Mouse (Mus musculus) splenic B cell, adult 2 months (primary cell): Measurements from ENCODE around the gene Supt5.

ENCODE experiments used
- DNase-seq: peaks from one replicate; pipeline ENCODE4 v3.0.0-alpha.2; 2011; ENCODE audit warnings: low read depth, low spot score
- H3K27me3 ChIP-seq: 2 replicates; pipeline ENCODE4 v1.6.1; 2012; ENCODE audit warnings: mild to moderate bottlenecking, low read length, moderate library complexity, mixed read lengths; ENCODE audit not compliant: control insufficient read depth, poor library complexity, insufficient read depth, severe bottlenecking
- H3K36me3 ChIP-seq: 2 replicates; pipeline ENCODE4 v1.6.1; 2012; ENCODE audit warnings: mild to moderate bottlenecking, low read length, moderate library complexity, mixed read lengths; ENCODE audit not compliant: control insufficient read depth, poor library complexity, insufficient read depth, severe bottlenecking

The Supt5 gene

GRCm38 (mm10) chr7:28378769-28379651, 40.5 kb upstream of the Supt5 start:
- peaks cover 19% of the 10 kb centered on the region for H3K36me3 ChIP-seq
- DNase-seq: peak; percentile 98

GRCm38 (mm10) chr7:28378066-28378690, 39.6 kb upstream of the Supt5 start:
- H3K27me3 ChIP-seq: no peaks in the 10 kb centered on the region
- peaks cover 19% of the 10 kb centered on the region for H3K36me3 ChIP-seq
- DNase-seq: peak; percentile 80

More at GRCm38 (mm10) chr7:28378769-28379651, 40.5 kb upstream of the Supt5 start:
- no peaks in the 10 kb centered on the region for H3K27me3 ChIP-seq

GRCm38 (mm10) chr7:28377190-28378065, 38.9 kb upstream of the Supt5 start:
- Histone ChIP-seq H3K27me3 (no peaks in the 10 kb centered on the region), H3K36me3 (peaks cover 19% of the 10 kb centered on the region)
- peak; percentile 56 for DNase-seq

- no peaks in the 10 kb centered on the region for H3K27me3 ChIP-seq
- peak; percentile 93 for DNase-seq
These were observed 37.6 kb upstream of the Supt5 start for GRCm38 (mm10) chr7:28376011-28376771.

DNA sequence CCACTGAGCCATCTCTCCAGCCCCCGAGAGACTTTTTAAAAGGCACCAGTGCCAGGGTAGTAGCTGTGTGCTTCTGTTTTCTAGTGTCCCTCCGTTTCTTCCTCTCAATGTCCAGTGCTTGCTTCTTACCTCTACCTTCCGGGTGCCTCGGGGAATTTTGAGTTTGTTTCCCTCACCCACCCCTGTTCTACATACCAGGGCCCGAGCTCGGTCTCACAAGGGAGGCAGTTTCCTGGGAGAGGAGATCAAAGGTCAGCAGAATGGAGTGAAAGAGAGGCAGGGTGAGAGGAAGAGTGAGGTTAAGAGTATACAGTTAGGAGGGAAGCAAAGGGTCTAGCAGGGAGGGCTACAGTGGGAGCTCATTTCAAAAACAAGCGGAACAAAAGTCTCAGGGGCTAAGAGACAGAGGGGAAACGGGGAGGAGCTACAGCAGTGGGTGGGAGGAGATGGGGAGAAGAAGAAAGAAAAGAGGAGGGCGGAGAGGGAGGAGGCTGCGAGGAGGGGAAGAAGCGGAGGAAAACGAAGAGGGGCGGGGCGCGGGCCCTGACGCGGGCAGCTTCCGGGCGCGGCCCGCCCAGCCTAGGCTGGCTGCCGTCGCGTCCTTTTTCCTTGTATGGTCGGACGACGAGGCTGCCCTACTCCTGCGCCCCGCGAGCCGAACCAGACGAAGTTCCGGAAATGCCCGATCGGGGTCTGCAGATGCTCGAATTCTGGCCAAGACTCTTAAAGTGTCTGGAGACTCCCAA, 36.8 kb upstream of the Supt5 start:
- H3K27me3 ChIP-seq: no peaks in the 10 kb centered on the region
- DNase-seq: peak; percentile 96
- H3K36me3 ChIP-seq: peaks cover 19% of the 10 kb centered on the region

More at GRCm38 (mm10) chr7:28376011-28376771, 37.6 kb upstream of the Supt5 start:
- peaks cover 19% of the 10 kb centered on the region for H3K36me3 ChIP-seq

DNA sequence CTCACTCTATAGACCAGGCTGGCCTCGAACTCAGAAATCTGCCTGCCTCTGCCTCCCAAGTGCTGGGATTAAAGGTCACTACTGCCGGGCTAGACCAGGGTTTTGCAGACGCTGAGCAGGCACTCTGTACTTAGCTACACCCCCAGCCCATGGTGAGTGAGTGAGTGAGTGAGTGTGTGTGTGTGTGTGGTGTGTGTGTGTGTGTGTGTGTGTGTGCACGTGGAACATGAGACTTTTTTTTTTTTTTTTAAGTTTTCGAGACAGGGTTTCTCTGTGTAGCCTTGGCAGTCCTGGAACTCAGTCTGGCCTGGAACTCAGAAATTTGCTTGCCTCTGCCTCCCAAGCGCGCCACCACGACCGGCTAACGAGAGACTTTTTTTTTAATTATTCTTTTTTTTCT, 36.1 kb upstream of the Supt5 start:
- peak; percentile 59 for DNase-seq
- Histone ChIP-seq H3K36me3 (peaks cover 19% of the 10 kb centered on the region), H3K27me3 (no peaks in the 10 kb centered on the region)

- no peaks in the 10 kb centered on the region for H3K27me3 ChIP-seq
- DNase-seq: peak; percentile 47
- H3K36me3 ChIP-seq: peaks cover 19% of the 10 kb centered on the region
These were observed 35.4 kb upstream of the Supt5 start for GRCm38 (mm10) chr7:28373891-28374495.

- peak; percentile 93 for DNase-seq
- Histone ChIP-seq H3K36me3 (peaks cover 14% of the 10 kb centered on the region), H3K27me3 (no peaks in the 10 kb centered on the region)
These were observed 34.6 kb upstream of the Supt5 start for GRCm38 (mm10) chr7:28373131-28373581.

- H3K27me3 ChIP-seq: no peaks in the 10 kb centered on the region
- DNase-seq: peak; percentile 99
- peaks cover 7% of the 10 kb centered on the region for H3K36me3 ChIP-seq
These were observed 33.9 kb upstream of the Supt5 start, which contains the start of gene Plekhg2 for GRCm38 (mm10) chr7:28372251-28373108. Gene Plekhg2, minus strand, starts transcription at chr7:28372599.

GRCm38 (mm10) chr7:28371514-28371989, 33.0 kb upstream of the Supt5 start:
- no peaks in the 10 kb centered on the region for H3K27me3 ChIP-seq
- no peaks in the 10 kb centered on the region; the same call in 1 of the 2 replicates for H3K36me3 ChIP-seq
- DNase-seq: peak; percentile 53

GRCm38 (mm10) chr7:28370977-28371513, 32.5 kb upstream of the Supt5 start:
- H3K36me3 ChIP-seq: no peaks in the 10 kb centered on the region; the same call in 1 of the 2 replicates
- H3K27me3 ChIP-seq: no peaks in the 10 kb centered on the region
- DNase-seq: no peak

DNA sequence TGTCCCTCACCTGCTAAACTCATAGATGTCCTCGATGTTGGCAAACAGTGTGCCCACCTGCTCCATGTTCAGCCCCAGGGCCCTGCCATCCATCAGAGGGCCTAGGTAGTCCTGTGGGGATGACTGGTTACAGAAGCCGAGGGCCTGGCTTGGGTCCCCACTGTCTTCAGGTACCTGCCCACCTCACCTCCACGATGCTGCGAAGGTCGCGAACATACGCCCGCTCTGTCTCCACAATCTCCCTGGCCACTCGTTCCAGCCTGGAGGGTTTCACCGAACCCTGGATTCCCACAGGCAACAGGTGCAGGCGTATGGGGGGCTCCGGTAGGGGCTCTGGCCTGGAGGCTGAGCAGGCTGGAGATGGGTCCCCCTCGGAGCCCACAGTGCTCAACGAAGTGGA, 31.5 kb upstream of the Supt5 start:
- peaks cover 2% of the 10 kb centered on the region for H3K36me3 ChIP-seq
- no peaks in the 10 kb centered on the region for H3K27me3 ChIP-seq
- DNase-seq: no peak
